Mouse (Mus musculus) liver, postnatal 0 days (tissue): ENCODE results near the gene Ctbp2.

Experiments used
- CTCF ChIP-seq: sonication (generic); IDR thresholded peaks from 2 replicates; pipeline ENCODE4 v1.5.1; 2016; ENCODE audit warnings: antibody characterized with exemption, low read depth
- EP300 ChIP-seq: IDR thresholded peaks from 2 replicates; pipeline ENCODE4 v1.6.1; 2016; ENCODE audit warnings: antibody characterized with exemption, low read depth, mild to moderate bottlenecking

DNA sequence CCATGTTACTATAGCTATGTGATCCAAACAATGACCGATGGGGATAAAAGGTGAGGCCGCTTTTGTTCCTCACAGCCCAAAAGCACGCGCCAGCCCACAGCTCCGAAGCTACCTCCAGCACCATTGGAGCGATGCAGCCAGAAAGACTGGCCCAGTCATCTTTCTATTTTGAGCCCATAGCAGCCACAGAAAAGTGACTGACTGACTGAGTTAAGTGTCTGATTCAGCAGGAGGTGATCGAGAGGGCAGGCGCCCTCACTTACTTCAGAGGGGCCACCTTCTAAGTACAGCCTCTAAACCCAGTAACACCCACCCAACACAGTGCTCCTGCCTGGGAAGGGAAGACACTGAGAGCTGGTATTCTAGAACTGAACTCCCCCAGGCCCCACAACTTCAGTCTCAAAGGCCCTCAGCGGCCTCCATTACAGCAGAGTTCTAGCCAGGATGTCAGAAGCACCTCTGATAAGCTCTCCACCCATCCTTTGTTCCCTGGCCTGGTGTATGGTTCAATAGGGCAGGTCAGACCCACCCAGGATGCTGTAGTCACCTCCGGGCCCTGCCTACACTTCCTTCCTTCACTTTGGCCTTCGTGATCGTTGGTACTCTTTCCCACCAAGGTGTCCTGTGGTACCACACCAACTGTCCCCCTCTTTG, 65.5 kb downstream of the Ctbp2 start:
- TF ChIP-seq EP300 (no peak), CTCF (no peak)
